Mouse (Mus musculus): ENCODE measurements around the gene Upk3a.

- TF ChIP-seq CTCF (IDR thresholded peaks at IDR 0.05; ENCODE audit: low read depth) (no peak), EP300 (IDR thresholded peaks at IDR 0.05; ENCODE audit: low read depth) (no peak)
Measured at GRCm38 (mm10) chr15:85043761-85044160, 26.8 kb downstream of the Upk3a start.

Data from liver, embryonic 14.5 days (tissue).